Mouse (Mus musculus): ENCODE results near the gene Sdf4.

Sdf4 gene

GRCm38 (mm10) chr4:155992241-155992905, at the start of gene Sdf4, which contains the start of gene B3galt6:
Gene Sdf4 (plus strand): TSS chr4:155992872.
Gene B3galt6 (minus strand): TSS chr4:155992649.
- DNase-seq (ENCODE audit: low spot score in 2 of 2): peak; percentile 78 to 85

DNA sequence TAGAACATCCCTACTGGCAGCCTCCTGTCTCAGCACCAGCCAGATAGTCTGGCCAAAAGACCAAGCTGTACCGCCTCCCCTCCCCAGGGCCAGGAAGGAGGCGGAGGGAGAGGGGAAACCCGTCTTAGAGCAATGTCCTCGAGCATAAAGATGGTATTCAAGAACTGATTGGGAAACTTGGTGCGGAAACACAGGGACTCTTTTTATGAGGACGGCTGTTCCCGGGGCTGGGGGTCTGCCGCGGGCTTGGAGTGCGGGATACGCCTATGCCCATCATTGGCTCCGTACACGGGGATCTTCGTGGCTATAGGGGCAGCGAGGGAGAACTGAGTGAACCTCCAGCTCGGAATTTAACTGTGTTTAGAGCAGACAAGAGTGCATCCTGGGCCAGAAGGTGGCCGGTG, 49.6 kb upstream of the Sdf4 start:
- peak; percentile 40 to 41 for DNase-seq (ENCODE audit: low spot score in 2 of 2)

DNA sequence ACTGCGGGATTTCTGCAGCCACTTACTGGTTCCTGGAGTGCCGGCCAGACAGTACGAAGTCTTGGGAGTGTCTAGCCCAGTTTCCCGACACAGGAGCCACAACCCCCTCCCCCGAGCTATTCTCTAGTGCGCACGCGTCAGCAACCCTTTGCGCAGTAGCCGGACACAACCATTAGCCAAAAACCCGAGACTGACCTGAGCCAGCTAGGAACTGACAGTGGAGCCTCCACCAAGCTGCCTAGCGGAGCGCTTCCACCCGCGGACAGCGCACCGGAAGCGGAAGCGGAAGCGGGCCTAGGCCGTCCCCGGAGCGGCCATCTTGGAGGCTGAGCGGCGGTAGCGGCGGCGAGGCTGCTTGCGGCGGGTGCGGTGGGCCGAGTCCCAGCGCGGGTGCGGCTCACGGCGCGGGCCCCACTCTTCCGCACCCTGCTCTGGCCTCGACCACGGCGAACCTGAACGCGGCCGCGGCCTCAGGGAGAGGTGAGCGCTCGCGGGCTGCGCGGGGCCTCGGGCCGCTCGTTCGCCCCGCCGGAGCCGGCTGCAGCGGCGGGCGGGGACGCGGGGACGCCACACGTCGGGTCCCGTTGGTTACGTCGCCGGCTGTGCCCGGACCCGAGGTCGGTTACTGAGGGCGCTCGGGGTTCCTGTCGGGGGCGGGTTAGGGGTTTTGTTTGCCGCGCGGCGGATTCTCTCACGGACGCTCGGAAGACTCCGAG, 49.0 kb upstream of the Sdf4 start, which contains the start of gene Ube2j2:
TSS of gene Ube2j2 (plus strand) at position 298 of the 716 bp plus-strand sequence.
- peak; percentile 91 to 93 for DNase-seq (ENCODE audit: low spot score in 2 of 2)

- DNase-seq (ENCODE audit: low spot score in 2 of 2): no peak
Measured at GRCm38 (mm10) chr4:155944271-155944670, 48.4 kb upstream of the Sdf4 start.

GRCm38 (mm10) chr4:155947094-155947493, 45.6 kb upstream of the Sdf4 start:
- DNase-seq (ENCODE audit: low spot score in 2 of 2): no peak

DNA sequence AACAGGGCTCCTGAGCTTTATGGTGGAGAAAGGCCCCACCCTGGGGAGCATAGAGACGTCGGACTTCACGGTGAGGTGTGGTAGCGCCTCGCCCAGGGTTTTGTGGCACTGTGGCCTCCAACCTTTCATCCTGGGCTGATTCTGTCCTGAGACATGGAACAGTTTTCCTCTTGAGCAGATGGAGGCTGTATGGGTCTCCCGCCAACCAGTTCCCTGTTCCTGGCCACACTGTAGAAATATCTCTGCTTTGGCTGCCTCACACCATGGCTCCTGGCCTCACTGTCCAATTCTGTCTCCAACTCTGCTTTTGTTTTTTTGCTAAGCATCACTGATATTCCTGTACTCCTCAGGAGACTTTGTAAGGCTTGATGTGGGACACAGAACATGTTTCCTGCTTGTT, 37.2 kb upstream of the Sdf4 start:
- no peak for DNase-seq (ENCODE audit: low spot score in 2 of 2)

GRCm38 (mm10) chr4:155959275-155959674, 33.4 kb upstream of the Sdf4 start:
- DNase-seq (ENCODE audit: low spot score in 2 of 2): peak; percentile 47 to 67

GRCm38 (mm10) chr4:155962167-155962971, 30.3 kb upstream of the Sdf4 start, which contains the start of gene C1qtnf12:
Gene C1qtnf12 (plus strand): TSS chr4:155962318.
- DNase-seq (ENCODE audit: low spot score in 2 of 2): peak in 1 of 2 experiments; percentile 19

- DNase-seq (ENCODE audit: low spot score in 2 of 2): no peak
Measured at GRCm38 (mm10) chr4:155963106-155963505, 29.6 kb upstream of the Sdf4 start.

GRCm38 (mm10) chr4:155964396-155964795, 28.3 kb upstream of the Sdf4 start:
- DNase-seq (ENCODE audit: low spot score in 2 of 2): no peak

DNA sequence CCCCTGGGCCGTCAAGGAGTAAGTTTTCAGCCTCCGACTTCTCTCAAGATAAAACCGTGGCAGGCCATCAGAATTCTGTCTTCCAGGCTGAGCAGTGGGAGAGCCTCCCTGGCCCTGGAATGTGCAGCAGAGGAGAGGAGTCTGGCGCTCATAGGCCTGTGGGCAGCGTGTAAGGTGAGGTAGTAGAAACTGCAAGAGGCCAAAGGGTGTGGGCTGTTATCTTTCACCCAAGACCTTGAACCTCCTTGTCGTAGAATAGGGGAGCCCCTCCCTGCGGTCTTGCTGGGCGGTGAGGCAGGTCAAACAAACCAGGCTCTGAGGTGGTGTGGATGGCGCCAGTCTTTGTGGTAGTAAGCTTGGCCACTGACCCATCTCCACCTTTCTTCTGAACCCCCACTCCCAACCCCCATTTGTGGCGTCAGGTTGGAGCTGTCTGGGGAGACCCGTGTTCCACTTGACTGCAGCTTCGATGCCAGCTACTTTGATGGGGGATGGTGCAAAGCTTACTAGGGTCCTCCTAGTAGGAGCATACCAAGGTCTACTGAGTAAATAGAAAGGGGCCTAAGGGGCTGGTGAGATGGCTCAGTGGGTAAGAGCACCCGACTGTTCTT, 23.5 kb upstream of the Sdf4 start:
- DNase-seq (ENCODE audit: low spot score in 2 of 2): no peak

DNA sequence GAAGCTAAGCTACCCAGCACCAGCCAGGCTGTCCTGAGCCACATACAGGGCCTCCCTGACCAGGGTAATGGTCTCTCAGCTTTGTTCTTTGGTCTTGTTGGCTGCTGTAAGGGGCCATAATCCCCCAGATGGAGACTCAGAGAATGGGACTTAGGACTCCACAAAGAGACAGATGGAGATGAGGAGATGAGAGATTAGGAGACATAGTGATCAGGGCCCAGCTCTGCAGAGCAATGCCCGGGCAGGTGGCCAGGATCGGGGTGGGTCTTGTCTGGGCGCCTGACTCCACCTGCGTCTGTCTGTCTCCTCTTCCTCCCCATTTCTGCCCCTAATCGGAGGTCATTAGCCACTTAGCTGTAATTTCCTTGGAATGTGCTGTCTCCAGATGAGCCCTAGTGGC, 22.4 kb upstream of the Sdf4 start:
- DNase-seq (ENCODE audit: low spot score in 2 of 2): no peak

GRCm38 (mm10) chr4:155972651-155973050, 20.0 kb upstream of the Sdf4 start:
- DNase-seq (ENCODE audit: low spot score in 2 of 2): no peak

GRCm38 (mm10) chr4:155973239-155973638, 19.4 kb upstream of the Sdf4 start:
- DNase-seq (ENCODE audit: low spot score in 2 of 2): no peak

DNA sequence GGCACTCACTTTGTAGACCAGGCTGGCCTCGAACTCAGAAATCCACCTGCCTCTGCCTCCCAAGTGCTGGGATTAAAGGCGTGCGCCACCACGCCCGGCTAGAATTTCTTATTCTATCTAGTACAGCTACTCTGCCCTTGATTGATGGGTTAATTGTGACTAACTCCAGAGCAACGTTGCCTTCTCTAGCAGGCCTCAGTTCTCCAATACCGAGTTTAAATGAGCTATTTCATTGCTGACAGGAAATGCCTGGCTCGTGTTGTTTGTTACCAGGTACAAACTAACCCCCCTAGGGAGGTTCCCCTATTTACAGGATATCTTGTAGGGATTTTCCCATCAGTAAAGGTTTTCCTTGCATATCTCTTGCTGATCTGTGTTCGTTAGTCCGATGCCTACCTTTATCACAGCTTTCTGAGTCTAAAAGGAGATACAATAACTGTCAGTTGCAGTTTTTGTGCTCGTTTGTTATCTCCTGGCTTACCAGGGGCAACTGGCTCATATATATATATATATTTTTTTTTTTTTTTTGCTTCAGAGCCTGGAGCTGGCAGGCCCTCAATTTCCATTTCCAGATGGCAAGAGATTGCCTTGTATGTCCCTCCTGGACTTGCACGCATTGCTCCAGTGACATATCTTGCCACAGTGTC, 11.1 kb upstream of the Sdf4 start:
- no peak for DNase-seq (ENCODE audit: low spot score in 2 of 2)

DNA sequence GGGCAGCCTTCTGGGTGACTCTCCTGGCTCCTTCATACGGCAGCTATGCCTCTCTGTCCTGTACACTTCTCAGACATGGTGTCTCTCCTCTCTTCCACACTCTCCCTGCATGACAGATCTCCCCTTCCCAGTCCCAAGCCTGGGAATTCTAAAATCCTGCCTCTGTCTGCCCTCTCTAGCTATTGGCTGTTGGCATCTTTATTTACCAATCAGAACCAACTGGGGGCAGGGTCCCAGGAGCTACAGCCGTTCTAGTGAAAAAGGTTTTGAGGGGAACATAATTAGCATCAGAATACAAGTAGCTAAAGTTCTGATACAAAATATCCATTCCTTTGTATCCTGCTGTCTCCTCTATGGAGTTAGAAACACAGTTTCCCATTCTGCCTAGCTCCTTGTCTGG, 8.9 kb upstream of the Sdf4 start:
- no peak for DNase-seq (ENCODE audit: low spot score in 2 of 2)

GRCm38 (mm10) chr4:155991211-155991907, 1.3 kb upstream of the Sdf4 start:
- no peak for DNase-seq (ENCODE audit: low spot score in 2 of 2)

DNA sequence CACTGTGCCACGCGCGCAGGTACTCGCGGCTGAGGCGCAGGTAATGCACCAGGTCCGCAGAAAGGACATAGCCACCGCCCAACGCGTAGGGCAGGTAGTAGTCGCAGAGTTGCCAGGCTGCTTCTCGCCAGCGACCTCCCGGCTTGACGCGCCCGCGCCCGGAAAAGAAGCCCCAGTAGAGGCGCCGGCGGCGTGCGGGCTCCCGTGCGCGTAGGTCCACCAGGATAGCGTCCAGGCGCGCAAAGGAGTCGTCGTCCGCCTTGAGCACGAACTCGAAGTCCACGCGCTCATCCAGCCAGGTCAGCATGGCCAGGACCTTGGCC, 803 bp upstream of the Sdf4 start:
- no peak for DNase-seq (ENCODE audit: low spot score in 2 of 2)

DNA sequence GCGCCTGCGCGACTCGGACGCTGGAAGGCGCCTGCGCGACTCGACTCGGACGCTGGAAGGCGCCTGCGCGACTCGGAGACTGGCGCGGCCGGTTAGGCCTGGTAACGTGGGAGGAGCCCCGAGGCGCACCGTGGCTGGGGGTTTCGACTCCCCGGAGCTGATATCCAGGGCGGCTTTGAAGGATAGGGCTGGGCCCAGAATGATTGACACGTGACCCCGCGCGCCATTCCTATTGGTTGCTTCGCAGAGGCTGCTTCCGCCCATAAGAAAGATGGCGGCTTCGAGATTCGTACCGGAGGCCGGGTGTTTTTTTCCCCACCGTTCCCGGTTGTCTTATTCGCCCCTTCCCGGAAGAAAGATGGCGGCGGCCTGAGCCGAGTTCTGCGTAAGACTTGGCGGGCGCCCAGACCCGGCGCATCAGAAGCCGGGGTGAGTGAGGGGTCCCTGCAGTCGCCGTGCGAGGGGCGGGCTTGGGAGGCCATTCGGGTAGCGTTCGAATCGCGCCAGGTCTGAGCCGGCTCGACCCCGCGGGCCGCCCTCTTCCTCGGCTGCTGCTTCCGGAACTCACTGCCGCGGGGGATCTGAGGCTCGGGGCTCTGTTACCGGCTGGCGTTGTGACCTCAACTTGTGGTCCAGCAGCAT, 355 bp downstream of the Sdf4 start:
- peak; percentile 94 to 96 for DNase-seq (ENCODE audit: low spot score in 2 of 2)

- no peak for DNase-seq (ENCODE audit: low spot score in 2 of 2)
Measured at GRCm38 (mm10) chr4:155993606-155994005, 934 bp downstream of the Sdf4 start.
